Mouse (Mus musculus): ENCODE data around the gene Col13a1.

The Col13a1 gene

DNA sequence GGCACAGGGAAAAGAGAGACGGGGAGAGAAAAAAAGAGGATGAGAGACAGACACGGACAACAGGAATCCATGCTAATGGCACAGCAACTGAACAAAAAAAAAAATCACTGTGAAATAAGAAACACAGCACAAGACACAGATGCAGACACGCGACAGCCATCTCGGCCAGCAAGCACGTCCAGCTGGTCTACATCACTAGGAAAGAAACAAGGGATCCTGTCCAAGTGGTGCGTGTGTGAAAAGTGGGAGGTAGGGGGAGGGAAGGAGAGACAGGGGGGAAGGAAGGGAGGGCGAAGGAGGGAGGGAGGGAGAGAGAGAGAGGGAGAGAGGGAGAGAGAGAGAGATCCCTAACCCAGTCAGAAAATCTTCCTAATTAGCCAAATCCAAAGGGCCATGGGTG is 73.6 kb downstream of the Col13a1 start:
- DNase-seq (ENCODE audit: low spot score in 2 of 2): no peak

DNA sequence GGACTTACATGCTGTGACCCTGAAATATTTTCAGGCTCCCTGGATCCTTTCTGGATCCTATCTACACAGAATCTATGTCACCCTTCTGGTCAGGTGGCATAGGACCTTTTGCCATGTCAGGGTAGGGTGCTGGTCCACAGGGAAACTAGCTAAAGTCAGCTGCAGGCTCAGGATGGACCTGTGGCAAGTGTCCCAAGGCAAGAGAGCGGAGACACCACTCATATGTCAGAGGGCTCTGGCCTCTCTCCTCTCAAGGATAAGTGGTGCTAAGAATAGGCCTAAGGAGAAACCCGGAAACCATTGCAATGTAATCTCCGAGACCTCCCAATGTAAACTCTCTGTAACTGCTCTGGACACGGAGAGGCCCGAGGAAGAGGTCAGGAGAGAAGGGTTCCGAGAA is 80.8 kb downstream of the Col13a1 start:
- no peak for DNase-seq (ENCODE audit: low spot score in 2 of 2)

DNA sequence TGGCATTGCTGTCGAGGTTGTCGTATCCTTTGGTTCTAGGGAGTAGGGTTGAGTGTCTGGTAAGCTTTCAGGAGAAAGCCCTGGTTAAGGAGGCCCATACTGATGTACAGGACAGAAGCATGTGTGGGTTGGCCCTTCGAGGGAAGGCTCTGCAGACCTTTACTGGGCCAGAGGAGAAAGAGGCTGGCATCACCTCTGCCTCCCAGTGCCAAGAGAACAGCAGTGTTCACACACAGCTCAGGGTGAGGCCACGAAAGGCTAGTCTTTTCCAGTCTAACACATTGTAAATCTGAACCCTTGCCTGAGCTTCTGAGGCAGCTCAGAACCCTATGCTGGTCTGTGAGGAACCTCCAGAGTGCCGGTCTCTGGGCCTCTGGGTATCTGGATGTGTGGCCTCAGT is 84.3 kb downstream of the Col13a1 start:
- no peak for DNase-seq (ENCODE audit: low spot score in 2 of 2)

DNA sequence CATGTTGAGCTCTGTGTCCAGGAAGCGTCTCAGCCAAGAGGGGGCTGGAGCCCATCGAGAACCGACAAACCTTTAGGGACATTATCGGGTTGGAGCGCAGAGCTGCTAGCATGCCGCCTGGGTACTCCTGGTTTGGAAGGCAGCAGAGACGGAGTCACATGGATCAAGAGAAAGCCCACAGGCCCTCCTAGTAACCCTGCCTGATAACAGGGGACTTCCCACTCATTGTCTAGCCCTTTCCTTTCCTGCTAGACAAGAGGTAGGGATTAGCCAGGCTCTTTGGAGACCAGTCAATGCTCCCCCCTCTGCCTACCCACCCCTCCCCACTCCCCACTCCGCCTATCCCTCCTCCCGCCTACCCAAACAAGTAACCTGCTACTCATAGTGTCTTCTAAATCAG is 87.8 kb downstream of the Col13a1 start:
- DNase-seq (ENCODE audit: low spot score in 2 of 2): no peak

DNA sequence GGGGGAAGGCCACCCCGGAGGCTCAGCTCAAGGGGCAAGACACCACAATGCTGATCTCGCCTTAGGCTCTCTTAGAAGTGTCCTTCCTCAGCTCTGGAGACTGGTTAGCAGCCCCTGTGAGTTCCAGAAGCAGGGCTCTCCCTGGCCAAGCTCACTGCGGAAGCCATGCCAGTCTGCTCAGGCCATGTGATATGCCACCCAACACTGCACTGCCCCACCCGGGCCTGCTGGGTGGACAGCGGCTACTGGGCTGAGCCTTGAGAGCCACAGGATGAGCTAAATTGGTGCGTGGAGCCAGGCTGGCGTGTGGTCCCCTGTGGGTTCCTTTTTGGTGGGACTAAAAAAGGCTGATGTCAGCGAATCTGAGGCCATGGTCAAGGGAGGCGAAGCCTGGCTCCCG is 88.6 kb downstream of the Col13a1 start:
- DNase-seq (ENCODE audit: low spot score in 2 of 2): no peak

DNA sequence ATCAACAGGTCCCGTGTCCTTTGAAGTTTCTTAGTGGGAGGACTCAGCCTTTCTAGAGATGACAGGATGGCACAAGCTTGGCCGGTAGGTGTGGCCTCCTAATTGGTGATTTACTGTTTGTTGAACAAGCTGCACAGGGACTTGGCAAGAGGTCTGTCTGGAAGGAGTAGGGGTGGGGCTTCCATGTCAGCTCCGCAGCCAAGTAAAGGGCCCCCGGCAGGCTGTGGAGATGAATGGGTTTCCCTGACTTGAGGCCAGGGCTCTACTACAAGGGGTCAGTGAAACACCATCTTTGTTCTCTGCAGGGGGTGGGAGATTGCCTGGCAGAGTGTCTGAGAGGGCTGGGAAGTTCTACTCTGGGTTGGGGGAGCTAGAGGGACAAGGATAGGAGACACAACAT is 99.5 kb downstream of the Col13a1 start:
- no peak for DNase-seq (ENCODE audit: low spot score in 2 of 2)

DNA sequence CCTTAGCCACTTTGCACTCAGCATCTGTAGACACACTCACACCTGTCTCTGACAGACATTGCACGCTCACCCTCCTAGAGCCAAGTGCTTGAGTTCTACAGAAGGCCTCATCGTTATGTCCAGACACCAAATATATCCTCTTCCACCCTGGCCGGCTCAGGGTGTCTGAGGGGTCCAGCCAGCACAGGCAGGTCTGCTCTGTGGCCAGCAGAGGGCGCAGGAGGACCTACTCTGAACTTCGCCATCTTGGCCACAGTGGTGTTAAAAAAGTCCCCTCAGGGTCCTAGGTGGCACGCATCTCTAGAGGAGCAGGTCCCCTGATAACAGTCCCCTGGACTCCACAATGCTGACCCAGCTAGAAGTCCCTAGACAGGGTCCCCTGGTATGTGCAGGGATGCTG is 101.1 kb downstream of the Col13a1 start:
- DNase-seq (ENCODE audit: low spot score in 2 of 2): peak; percentile 36 to 78

DNA sequence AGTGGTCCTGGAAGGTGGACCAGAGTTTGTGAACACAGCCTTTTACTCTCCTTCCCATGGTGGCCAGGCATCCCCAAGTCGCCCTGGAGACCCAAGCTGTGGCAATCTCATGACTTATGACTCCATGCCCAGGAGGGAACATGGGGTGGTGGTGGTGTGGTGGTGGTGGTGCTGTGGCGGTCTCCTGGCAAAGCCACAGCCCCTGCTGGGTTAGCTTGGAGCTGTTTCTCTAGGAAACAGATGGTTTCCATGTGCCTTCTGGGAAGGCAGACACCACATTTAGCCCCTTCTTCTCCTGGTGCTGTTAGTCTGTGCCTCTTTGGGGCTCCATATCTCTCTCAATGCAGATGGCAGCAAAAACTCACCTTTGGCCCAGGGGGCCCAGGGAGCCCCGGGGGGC is 109.1 kb downstream of the Col13a1 start:
- no peak for DNase-seq (ENCODE audit: low spot score in 2 of 2)

DNA sequence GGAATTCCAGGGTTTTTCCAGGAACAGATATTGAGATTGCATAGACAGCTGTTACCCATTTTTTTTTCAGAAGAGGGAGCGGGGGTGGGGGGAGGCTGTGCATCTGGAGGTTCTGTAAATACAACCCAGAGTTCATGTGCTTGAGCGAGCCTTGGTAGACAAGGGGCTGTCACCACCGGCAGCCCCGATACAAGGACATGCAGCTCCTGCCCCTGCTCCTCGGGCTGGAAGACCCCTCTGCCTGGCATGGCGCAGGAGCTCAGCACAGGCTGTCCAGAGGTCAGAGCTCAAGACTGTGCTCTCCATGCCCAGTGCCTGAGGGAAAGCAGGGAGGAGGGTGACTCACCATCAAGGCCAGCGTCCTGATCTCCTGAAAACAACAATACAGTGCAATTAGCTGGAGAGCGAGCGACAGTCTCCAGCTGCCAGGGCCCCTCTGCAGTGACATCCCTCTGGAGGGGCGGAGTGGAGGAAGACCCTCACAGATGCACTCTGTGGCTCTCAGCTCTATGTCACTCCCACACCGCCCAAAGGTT is 112.8 kb downstream of the Col13a1 start:
- no peak for DNase-seq (ENCODE audit: low spot score in 2 of 2)

DNA sequence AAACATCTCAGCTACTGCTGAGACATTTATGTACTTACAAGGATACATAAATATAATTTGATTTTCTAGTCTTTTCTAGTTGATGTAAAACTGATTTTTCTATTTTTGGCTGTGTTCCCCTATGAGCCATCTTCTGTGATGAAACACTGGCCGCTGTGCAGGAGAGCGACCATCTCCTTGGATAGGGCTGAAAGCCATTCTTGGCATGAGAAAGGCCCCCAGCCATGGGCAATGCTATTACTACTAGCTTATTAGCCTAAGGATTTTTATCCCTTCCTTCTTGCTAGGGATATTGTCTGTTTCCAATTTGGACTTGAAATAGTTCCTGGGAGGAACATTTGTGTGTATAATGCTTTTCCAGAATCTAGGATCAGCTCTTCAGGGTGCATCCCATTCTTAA is 119.5 kb downstream of the Col13a1 start:
- no peak for DNase-seq (ENCODE audit: low spot score in 2 of 2)

DNA sequence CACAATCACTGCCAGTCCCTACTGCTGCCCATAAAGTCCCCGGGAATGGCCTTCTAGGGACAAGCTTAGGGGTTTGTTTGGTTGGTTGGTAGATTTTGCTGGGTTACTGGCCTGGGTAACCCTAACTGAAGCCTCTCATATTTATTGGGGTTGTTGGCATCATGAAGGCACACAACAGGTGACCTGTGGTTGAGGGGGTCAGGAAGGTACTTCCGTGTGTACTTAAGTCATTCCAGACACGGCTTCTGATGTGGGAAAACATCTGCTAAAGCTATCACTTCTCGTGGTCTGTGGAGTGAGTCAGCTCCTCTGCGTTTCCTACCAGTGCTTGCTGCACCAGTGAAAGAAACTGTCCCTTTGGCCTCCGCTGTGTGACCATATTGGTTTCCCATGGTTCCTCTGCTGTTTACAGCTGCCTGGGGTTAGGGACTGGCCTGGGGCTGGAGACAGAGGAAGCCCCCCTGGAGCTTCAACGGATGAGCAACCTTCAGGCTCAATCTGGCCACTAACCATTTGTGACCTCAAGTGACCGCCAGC is 123.7 kb downstream of the Col13a1 start:
- DNase-seq (ENCODE audit: low spot score in 2 of 2): no peak

DNA sequence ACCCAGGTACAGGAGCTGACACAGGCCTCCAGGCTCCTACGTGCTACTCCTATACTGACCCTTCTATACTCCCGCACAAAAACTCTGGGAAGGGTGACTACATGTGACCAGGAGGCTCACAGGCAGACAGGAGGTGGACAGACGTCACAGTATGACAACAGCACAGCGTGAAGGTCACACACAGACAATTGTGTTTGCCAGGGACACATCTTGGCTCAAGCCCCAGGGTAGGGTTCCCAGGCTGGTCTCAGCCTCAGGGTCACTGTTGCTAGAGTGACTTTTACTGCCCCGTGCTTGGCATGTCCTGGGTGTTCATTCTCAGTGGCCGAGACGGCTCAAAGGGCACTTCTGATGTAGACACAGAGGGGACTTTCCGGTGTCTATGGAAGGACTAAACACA is 126.1 kb downstream of the Col13a1 start:
- no peak for DNase-seq (ENCODE audit: low spot score in 2 of 2)

DNA sequence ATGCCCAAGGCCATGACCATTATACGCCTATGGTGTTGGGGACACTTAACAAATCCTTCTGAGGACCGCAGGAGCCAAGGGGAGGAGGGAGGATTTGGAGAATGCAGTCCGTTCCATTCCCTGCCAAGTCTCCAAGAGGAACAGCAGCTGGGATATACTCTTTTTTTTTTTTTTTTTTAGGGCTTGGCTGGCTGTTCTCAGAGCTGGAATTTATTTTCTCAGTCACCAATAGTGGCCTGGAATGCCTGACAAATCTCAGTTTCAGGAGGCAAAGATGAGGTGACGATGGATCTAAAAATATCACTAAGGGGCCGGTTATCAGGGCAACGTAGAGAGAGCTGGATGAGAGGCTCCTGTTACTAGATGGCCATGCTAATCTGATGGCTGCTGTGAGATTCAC is 130.4 kb downstream of the Col13a1 start:
- no peak for DNase-seq (ENCODE audit: low spot score in 2 of 2)

DNA sequence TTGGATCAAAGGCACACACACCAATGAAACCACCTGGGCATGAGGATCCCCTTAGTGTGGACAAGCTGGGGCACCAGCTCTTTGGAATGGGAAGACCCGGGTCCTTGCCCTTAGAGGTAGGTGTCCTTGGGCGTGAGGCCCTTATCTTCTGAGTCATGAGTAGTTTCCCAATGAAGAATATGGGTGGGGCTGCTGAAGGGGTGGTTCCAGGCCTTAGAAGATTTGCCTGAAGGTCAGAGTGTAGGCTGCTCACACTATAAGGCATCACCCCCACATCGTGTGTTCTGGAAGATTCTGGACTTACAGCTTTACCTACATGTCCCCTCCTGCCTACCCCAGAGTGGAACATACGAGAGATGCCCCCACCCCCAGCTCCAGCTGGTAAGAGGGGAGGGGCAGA is 133.4 kb downstream of the Col13a1 start:
- DNase-seq (ENCODE audit: low spot score in 2 of 2): no peak

DNA sequence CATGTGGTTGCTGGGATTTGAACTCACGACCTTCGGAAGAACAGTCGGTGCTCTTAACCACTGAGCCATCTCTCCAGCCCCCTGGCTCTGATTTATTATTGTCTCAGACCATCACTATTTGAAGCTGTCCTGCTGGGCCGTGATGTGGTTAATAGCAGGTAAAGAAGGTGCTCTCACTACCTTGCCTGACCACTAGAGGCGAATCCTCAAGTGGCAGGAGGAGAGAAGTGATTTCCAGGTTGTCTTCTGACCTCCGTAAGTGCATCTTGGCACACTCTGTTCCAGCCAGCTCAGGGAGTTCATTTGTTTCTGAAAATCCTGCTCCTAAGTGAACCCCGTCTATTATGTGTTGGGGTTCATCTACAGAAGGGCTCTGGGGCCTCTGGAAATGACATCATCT is 134.4 kb downstream of the Col13a1 start:
- no peak for DNase-seq (ENCODE audit: low spot score in 2 of 2)

DNA sequence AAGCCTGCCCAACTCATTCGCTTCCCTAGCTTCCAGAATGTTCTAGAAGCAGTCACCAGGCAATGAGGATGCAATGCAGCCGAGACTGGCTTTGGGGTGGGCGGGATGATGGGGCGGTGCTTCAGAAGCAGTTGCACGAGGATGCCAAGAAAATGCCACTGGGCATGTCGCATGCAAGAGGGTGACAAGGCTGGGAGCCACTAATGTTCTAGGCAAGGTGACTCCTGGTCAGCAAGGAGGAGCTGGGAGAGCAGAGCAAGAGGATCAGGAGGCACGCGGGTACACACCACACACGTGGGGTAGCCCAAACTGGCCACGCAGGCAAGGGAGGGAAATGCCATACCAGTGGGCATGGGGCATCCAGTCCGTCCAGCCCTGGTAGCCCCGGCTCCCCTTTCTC is 136.6 kb downstream of the Col13a1 start:
- no peak for DNase-seq (ENCODE audit: low spot score in 2 of 2)

DNA sequence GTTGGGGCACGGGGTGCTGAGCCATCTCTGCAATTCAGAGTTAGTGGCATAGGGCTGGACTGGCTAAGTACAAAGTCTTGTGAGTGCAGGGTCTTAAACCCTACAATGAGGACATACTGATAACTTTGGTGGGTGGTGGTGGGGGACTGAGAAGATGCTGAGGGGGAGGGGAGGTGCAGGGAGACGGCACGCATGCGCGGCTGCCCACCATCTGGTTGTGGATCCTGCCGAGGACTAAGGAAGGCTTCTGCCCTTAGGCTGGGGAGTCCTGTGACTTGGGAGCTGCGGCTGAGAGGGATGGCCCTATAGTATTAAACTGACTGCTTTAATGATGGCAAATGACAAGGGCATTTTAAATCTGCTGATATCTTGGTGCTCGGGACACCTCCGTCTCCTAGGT is 139.6 kb downstream of the Col13a1 start:
- DNase-seq (ENCODE audit: low spot score in 2 of 2): no peak

DNA sequence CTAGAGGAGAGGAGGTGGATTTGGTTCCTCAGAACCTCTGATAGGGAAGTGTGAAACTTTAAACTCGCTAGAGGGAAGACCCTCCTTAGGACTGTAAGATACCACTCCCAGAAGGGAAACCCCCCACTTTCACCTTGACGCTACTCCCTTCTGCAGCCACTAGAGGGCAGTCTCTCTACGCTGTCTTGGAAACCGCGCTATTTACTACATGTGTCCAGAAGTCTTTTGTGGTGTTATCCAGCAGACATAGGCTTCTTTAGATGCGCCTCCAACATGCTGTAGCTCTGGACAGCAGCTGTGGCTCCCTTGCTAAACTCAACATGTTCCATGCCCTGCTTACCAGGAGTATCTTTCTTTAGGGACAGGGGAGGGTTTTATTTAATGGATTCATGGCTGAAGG is 140.1 kb downstream of the Col13a1 start:
- DNase-seq (ENCODE audit: low spot score in 2 of 2): peak in 1 of 2 experiments; percentile 40

DNA sequence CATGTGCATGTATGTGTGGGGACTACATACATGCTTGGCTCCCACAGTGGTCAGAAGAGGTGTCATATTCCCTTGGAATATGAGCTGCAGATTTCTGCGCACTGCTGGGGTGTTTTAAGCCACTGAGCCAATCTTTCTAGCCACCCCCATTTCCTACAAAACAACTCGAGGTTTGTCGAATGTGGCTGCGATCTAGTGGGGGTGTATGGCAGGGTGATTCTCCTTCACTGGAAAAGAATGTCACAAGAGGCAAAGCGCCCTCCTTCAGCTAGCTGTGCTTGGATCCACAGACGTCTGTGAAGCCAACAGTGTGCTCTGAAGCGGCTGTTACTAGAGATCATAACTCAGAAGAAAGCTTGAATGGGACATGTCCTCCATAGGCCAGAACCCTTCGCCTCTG is 141.6 kb downstream of the Col13a1 start:
- no peak for DNase-seq (ENCODE audit: low spot score in 2 of 2)

DNA sequence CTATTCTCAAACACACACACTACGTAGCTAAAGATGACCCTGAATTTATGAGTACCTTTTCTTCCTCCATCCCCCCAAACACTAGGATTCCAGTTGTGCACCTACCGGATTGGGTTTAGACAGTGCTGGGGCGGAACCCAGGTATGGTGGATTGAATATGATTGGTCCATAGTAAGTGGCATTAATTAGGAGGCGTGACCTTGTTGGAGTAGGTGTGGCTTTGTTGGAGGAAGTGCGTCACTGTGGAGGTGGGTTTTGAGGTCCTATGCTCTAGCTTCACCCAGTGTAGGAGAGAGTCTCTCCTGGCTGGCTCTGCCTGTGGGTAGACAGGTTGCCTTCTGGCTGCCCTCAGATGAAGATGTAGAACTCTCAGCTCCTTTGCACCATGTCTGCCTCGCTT is 144.6 kb downstream of the Col13a1 start:
- no peak for DNase-seq (ENCODE audit: low spot score in 2 of 2)

DNA sequence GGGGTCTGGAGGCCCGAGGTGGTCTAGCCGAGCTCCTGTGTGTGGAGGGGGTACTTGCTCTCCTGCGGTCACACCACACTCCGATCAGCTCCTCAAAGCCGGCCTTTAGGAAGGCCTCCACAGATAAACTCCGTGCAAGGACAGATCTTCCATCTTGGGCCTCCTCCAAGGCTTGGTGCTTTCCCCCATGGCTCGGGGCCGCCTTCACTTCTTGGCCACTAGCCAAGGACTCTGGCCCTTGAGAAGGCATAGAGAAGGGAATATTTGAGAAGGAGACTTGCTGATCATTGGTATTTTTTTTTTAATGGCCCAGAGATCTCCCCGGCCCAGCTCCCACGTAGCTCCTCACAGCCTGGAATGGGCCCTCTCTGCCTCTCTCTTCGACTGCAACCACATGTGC is 146.2 kb downstream of the Col13a1 start:
- no peak for DNase-seq (ENCODE audit: low spot score in 2 of 2)

DNA sequence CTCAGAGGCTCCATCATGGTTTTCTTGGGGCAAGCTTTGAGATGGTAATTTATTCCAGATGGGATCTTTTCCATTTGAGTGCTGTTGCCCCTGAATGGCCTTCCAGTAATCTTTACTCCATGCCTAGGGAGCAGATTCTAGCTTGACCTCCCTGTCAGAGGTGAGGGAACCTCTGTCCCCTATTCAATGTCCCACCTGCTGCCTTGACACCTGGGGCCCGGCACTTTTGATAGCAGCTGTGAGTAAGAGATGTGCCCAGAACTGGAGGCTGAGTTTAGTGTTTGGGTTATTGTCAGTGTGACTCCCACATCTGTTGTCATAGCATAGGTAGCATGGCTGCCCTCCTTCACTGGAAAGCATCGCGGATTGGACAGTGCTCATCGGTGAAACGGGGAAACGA is 147.2 kb downstream of the Col13a1 start:
- DNase-seq (ENCODE audit: low spot score in 2 of 2): no peak

DNA sequence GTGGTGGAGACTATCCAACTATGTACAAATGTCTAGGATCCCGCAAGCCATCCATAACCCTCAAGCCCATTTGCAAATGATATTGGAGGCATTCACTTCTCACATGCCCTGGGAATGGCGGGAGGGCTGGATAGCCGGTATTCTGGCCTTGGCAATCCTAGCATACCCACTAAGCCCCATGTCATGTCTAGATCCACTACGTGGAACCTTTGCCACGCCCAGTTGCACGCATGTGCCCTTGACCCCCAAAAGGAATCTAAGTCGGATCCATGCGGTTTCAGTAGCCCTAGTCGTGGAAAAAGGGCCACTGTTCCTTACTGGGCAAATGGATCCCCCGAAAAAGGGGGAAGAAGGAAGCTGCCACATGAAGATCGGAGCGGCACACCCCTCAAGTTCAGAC is 147.7 kb downstream of the Col13a1 start:
- DNase-seq (ENCODE audit: low spot score in 2 of 2): no peak

DNA sequence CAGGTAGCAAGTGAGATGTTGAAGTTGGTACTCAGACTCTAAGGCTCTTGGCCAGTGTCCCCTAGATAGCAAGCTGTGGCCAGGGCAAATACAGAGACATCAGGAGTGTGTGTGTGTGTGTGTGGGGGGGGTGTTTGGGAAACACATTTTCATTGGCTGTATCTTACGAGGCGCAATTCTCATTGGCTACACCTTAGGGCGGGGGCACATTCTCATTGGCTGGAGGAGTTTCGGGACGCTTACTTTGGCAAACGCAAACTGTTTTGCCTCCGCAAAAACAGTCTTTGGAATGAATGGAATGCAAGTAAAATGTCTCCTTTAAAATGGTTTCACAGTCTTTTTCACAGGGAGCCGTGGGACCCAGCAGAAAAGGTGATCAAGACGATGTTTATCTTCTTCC is 148.1 kb downstream of the Col13a1 start:
- DNase-seq (ENCODE audit: low spot score in 2 of 2): no peak

DNA sequence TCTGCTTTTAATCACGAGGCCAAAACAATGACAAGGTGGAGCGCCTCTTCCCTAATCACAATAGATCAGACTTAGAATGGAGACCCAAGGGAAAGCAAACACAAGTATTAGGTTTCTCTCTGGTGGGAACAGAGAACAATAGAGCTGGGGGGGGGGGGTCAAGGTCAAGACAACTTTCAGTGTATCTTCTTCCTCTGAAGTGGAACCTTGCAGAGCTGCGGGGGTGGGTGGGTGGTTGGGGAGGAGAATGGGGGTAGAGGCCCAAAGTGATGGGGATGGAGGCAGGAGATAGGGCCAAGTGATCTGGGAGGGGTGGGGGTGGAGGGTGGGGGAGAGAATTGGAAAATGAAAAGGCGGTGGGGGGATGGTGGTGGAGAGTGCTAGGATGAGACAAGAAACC is 149.9 kb downstream of the Col13a1 start:
- DNase-seq (ENCODE audit: low spot score in 2 of 2): no peak
